Mouse (Mus musculus): Measurements from ENCODE around the gene Tkt. TPM values are rescaled to one million over a fixed set of nuclear protein-coding genes. Genes with fewer than 3 reads are reported as not detected.

Gene Tkt
- polyA plus RNA-seq, 1 experiment from 2014 or later = 213 TPM

DNA sequence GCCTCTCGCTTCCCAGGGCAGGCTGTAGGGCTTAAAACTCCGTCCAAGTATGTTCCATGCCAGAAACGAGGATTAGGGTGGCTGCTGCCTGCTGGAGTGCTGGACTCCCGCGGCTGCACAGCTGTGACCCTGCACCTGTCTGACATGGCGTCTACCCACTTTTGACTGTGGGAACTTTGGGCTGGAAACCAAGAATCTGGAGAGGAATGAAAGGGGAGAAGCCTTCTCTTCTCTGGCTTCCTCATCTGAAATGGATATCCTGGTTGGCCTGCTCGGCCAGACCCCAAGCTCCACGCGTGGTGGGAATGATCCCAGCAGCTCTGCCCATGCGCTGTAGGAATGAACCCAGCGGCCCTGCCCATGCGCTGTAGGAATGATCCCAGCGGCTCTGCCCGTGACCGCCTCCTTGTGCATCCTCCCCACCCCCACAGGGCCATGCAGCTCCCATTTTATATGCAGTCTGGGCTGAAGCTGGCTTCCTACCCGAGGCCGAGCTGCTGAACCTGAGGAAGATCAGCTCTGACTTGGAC, 11.2 kb downstream of the Tkt start:
- H3K4me1 ChIP-seq (replicated peaks) = peaks cover 16% of the 10 kb centered on the region
- peaks cover 51% of the 10 kb centered on the region for H3K36me3 ChIP-seq
- 90% methylated on average over 17 of the region's 17 CpGs for WGBS
- no peak for ATAC-seq (ENCODE audit: low read depth)
- no peaks in the 10 kb centered on the region for H3K27me3 ChIP-seq
- no peak overlapping the region for H3K27ac ChIP-seq (replicated peaks)
- no peak overlapping the region for H3K9ac ChIP-seq
- H3K4me2 ChIP-seq = no peak overlapping the region
- no peak overlapping the region for H3K4me3 ChIP-seq
- no peaks in the 10 kb centered on the region for H3K9me3 ChIP-seq

DNA sequence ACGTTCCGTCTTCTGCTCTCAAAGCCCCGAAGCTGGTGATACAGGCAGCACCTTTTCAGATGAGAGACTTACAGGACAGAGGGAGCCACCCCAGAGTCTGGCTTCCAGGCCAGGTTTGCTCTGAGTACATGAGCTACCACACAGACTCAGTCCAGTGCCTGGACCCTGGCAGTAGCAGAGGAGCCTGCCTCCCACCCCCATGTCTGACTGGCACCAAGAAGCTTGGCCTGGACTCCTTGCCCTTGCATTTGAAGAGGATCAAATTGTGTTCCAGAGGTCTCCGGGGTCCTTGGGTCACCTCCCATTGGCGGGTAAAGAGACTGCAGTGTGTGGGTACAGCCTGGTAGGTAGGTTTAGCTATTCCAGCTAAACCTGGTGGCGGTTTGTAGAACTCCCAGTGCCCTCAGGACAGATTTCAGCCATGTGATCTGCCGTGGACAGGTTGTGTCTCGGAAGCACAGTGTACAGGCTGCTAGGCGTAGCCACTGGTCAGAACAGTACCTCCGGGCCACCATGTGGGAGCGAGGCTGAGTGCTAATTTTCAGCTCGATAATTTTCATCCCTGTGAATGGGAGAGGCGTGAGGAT, 12.7 kb downstream of the Tkt start:
- peaks cover 16% of the 10 kb centered on the region for H3K4me1 ChIP-seq (replicated peaks)
- H3K27ac ChIP-seq (replicated peaks) = no peak overlapping the region
- no peak overlapping the region for H3K4me2 ChIP-seq
- H3K4me3 ChIP-seq = no peak overlapping the region
- 93% methylated on average over 13 of the region's 13 CpGs for WGBS
- peaks cover 65% of the 10 kb centered on the region for H3K36me3 ChIP-seq
- no peaks in the 10 kb centered on the region for H3K27me3 ChIP-seq
- H3K9ac ChIP-seq = no peak overlapping the region
- H3K9me3 ChIP-seq = no peaks in the 10 kb centered on the region
- ATAC-seq (ENCODE audit: low read depth) = peak; percentile 48; the same call in 1 of the 2 replicates

DNA sequence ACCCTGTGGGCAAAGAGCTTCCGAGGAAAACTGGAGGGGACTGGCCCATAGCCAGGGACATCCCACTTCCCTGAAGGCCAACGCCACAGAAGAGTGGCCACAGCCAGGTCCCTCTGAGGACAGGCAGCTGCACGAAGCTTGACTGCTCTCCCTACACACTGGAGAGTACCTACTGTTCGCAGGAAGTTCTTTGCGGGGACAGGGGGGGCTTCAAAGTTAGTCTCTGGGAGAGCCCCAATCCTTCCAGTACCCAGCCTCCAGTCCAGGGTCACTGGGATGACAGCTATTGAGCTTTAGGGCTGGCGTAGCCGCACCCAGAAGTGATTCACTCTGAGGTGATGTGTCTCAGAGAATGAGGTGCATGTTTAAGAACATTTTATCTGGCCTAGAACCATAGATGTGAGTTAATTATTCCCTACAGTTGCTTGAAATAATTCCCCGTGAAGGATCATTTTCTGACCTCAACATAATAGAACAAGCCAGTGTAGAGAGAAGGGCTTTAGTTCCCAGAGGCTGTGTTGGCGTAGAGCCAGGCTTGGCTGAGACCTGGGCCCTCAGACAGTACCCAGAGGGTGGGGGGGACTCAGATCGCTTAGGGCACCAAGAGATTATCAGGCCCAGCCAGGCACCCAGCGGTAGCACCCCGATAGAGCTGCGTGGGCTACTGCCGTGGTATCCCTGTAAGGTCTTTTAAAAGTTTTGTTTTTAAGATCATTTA, 13.5 kb downstream of the Tkt start:
- Histone ChIP-seq H3K4me3 (no peak overlapping the region), H3K9ac (no peak overlapping the region), H3K27me3 (no peaks in the 10 kb centered on the region), H3K4me2 (no peak overlapping the region), H3K27ac (replicated peaks) (peak overlapping the region; percentile 68), H3K4me1 (replicated peaks) (peaks cover 16% of the 10 kb centered on the region), H3K36me3 (peaks cover 67% of the 10 kb centered on the region), H3K9me3 (no peaks in the 10 kb centered on the region)
- no peak for ATAC-seq (ENCODE audit: low read depth)
- WGBS = 62% methylated on average over 14 of the region's 14 CpGs

DNA sequence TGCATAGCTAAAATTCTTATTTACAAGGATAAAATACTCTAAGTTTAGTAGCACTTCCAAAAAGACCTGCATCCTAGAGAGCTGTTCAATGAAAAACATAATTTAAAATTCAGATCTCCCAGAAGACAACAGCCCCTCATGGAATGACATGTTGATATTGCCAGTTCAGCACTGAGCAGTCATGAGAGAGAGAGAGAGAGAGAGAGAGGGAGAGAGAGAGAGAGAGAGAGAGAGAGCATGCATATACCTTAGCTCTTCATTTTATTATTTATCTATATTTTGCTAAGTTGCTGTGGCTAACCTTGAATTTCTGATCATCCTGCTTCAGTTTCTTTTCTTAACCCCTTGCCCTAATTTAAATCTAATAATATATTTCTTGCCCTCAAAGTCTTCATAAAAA, 14.2 kb downstream of the Tkt start:
- H3K9me3 ChIP-seq = no peaks in the 10 kb centered on the region
- no peak overlapping the region for H3K4me3 ChIP-seq
- H3K27me3 ChIP-seq = no peaks in the 10 kb centered on the region
- H3K27ac ChIP-seq (replicated peaks) = no peak overlapping the region
- peaks cover 16% of the 10 kb centered on the region for H3K4me1 ChIP-seq (replicated peaks)
- ATAC-seq (ENCODE audit: low read depth) = no peak
- peaks cover 74% of the 10 kb centered on the region for H3K36me3 ChIP-seq
- no peak overlapping the region for H3K4me2 ChIP-seq
- H3K9ac ChIP-seq = no peak overlapping the region

DNA sequence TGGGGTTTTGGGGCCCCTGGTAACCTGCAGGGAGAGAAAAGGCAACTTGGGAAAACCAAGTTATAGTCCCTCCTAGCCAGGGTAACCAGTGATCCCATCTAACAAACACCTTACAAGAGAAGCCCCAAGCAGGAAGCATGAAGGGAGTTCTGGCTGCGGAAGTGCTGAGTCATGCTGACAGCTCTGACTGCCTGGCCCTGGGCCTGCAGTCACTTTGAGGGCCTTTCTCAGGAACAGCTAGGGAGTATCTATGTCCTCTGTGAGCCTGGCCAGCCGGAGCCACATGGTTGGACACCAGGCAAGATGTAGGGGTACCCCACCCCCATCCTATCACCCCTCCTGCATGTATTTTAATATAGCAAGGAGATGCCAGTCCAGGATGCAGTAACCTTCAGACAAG, 16.3 kb downstream of the Tkt start:
- ATAC-seq (ENCODE audit: low read depth) = no peak
- 98% methylated on average over 2 of the region's 2 CpGs for WGBS

DNA sequence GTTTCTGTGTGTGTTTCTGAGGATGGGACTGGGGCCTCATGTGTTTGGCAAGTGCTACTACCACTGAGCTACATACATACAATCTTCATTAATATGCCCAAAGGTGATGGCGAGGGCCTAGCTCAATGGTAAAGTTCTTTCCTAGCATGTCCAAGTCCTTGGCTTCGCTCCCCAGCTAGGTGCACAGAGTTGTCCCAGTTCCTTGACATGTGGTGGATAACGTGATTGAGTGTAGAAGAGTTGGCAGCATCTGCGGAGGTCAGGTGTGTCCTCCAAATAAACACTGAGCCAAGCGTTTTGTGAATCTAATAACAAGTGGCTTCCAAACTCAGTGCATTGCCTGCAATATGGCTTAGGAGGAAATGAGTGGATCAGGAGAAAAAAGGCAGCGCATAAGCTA, 18.2 kb downstream of the Tkt start:
- no peaks in the 10 kb centered on the region for H3K9me3 ChIP-seq
- H3K36me3 ChIP-seq = peaks cover 82% of the 10 kb centered on the region
- no peak overlapping the region for H3K9ac ChIP-seq
- WGBS = 94% methylated on average over 6 of the region's 6 CpGs
- H3K27ac ChIP-seq (replicated peaks) = no peak overlapping the region
- no peak for ATAC-seq (ENCODE audit: low read depth)
- no peak overlapping the region for H3K4me3 ChIP-seq
- no peak overlapping the region for H3K4me2 ChIP-seq
- H3K27me3 ChIP-seq = no peaks in the 10 kb centered on the region
- peaks cover 6% of the 10 kb centered on the region for H3K4me1 ChIP-seq (replicated peaks)

More for the DNA sequence above, 16.3 kb downstream of the Tkt start:
- no peaks in the 10 kb centered on the region for H3K27me3 ChIP-seq
- no peaks in the 10 kb centered on the region for H3K9me3 ChIP-seq
- no peak overlapping the region for H3K4me3 ChIP-seq
- no peak overlapping the region for H3K27ac ChIP-seq (replicated peaks)
- no peak overlapping the region for H3K4me2 ChIP-seq
- H3K36me3 ChIP-seq = peaks cover 83% of the 10 kb centered on the region
- H3K9ac ChIP-seq = no peak overlapping the region
- H3K4me1 ChIP-seq (replicated peaks) = peaks cover 13% of the 10 kb centered on the region

DNA sequence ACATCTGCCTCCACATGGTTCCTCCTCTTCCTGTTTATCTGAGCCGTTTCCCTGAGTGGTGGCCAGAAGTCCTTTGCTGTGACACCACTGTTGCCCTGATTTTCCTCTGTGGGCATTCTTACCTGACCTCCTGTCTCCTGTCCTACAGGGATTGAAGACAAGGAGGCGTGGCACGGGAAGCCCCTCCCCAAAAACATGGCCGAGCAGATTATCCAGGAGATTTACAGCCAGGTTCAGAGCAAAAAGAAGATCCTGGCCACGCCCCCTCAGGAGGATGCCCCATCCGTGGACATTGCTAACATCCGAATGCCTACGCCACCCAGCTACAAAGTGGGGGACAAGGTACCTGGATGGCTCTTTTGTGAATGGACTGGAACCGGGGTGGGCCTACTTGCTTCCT, 19.9 kb downstream of the Tkt start:
- WGBS = 88% methylated on average over 9 of the region's 9 CpGs
- Histone ChIP-seq H3K9ac (no peak overlapping the region), H3K27me3 (no peaks in the 10 kb centered on the region), H3K4me2 (no peak overlapping the region), H3K9me3 (no peaks in the 10 kb centered on the region), H3K27ac (replicated peaks) (no peak overlapping the region), H3K36me3 (peaks cover 92% of the 10 kb centered on the region), H3K4me1 (replicated peaks) (no peaks in the 10 kb centered on the region), H3K4me3 (no peak overlapping the region)
- no peak for ATAC-seq (ENCODE audit: low read depth)

DNA sequence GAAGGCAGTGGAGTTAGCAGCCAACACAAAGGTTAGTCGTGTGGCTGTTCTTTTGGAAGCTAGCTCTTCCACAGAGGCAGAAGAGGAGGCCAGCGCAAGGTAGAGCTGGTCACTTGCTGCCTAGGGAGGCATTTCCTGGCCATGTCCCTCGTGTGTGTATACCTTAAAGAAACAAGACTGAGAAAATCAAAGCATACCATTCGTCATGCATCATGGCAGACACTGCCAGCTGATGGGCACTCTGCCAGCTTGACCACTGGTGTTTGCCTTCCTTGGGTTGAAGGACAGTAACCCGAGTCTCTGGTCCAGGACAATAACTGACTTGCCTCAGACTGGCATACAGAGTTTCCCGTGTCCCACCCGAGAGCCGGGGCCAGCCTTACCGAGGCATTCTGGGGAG, 22.1 kb downstream of the Tkt start:
- no peak overlapping the region for H3K4me3 ChIP-seq

DNA sequence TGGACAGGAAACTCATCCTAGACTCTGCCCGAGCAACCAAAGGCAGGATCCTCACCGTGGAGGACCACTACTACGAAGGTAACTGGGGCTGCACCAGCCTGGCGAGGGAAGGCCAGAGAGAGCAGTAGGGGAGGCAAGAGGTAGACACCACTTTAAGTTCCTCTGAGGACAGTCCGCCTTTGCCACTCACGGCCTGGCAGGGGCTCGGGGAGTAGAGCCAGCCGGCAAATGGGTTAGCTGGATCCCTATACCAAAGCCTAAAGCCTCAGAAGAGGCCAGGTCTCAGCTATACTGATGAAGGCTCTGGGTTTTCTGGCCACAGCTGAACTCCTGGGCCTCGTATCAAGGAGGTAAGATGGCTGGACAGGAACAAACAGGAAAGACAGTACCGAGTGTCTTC, 24.1 kb downstream of the Tkt start:
- 92% methylated on average over 10 of the region's 10 CpGs for WGBS
- H3K27ac ChIP-seq (replicated peaks) = no peak overlapping the region
- H3K9me3 ChIP-seq = no peaks in the 10 kb centered on the region
- H3K4me1 ChIP-seq (replicated peaks) = no peaks in the 10 kb centered on the region
- no peak overlapping the region for H3K4me2 ChIP-seq
- H3K27me3 ChIP-seq = no peaks in the 10 kb centered on the region
- no peak for ATAC-seq (ENCODE audit: low read depth)
- no peak overlapping the region for H3K9ac ChIP-seq
- H3K4me3 ChIP-seq = no peak overlapping the region
- H3K36me3 ChIP-seq = peaks cover 87% of the 10 kb centered on the region

More for the DNA sequence above, 22.1 kb downstream of the Tkt start:
- peaks cover 94% of the 10 kb centered on the region for H3K36me3 ChIP-seq
- H3K27ac ChIP-seq (replicated peaks) = no peak overlapping the region
- H3K4me1 ChIP-seq (replicated peaks) = no peaks in the 10 kb centered on the region
- no peaks in the 10 kb centered on the region for H3K27me3 ChIP-seq
- H3K9ac ChIP-seq = no peak overlapping the region
- H3K9me3 ChIP-seq = no peaks in the 10 kb centered on the region
- ATAC-seq (ENCODE audit: low read depth) = no peak
- H3K4me2 ChIP-seq = no peak overlapping the region
- WGBS = 84% methylated on average over 9 of the region's 9 CpGs

DNA sequence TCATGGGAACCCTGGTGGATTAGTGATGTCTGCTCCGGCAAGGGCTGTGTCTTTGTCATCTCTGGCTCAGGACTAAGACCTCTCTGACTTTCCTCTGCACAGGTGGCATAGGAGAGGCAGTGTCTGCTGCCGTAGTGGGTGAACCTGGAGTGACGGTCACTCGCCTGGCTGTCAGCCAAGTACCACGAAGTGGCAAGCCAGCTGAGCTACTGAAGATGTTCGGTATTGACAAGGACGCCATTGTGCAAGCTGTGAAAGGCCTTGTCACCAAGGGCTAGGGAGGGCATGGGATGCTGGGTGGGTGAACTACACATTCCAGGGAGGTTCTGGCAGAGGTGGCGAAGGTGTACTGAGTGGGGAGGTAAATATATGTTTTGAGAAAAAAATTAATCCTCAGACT, 25.1 kb downstream of the Tkt start:
- Histone ChIP-seq H3K27ac (replicated peaks) (no peak overlapping the region), H3K4me1 (replicated peaks) (no peaks in the 10 kb centered on the region), H3K27me3 (no peaks in the 10 kb centered on the region), H3K4me2 (no peak overlapping the region), H3K9me3 (no peaks in the 10 kb centered on the region), H3K9ac (no peak overlapping the region), H3K4me3 (no peak overlapping the region), H3K36me3 (peaks cover 77% of the 10 kb centered on the region)
- no peak for ATAC-seq (ENCODE audit: low read depth)
- 67% methylated on average over 8 of the region's 8 CpGs for WGBS

DNA sequence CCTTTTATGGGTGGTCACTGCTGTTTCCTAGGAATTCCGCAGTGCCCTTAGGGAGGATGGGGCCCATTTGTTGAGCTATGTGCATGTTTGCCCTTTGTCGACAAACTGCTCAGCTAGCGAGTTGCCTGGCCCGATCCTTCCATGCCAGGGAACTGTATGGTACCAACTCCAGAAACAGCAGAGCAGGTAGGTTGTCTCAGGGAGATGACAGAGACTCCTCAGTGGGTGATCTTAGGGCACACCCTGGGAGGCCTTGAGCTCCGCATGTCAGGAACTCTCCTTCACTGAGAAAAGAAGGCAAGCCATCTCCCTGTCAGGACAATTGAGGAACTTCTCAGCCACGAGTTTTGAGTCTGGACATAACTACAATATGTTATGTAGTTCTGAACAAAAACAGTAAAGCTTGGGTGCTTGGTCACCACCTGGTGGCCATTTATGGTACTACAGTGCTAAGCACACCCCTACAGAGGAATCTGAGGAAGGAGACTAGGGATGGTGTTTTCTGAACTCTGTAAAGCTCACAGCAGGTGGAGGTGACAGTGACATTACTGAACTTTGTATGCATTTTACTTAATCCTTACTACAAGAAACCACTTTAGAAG, 25.9 kb downstream of the Tkt start:
- Histone ChIP-seq H3K9me3 (no peaks in the 10 kb centered on the region), H3K4me3 (no peak overlapping the region), H3K4me2 (no peak overlapping the region), H3K27me3 (no peaks in the 10 kb centered on the region), H3K9ac (no peak overlapping the region), H3K36me3 (peaks cover 69% of the 10 kb centered on the region), H3K27ac (replicated peaks) (0 out of 2 replicates have a peak overlapping the region, but pooled peaks have one; percentile 3), H3K4me1 (replicated peaks) (no peaks in the 10 kb centered on the region)
- ATAC-seq (ENCODE audit: low read depth) = 0 out of 2 replicates have a peak, but pooled peaks have one; percentile 36
- WGBS = 66% methylated on average over 6 of the region's 6 CpGs

DNA sequence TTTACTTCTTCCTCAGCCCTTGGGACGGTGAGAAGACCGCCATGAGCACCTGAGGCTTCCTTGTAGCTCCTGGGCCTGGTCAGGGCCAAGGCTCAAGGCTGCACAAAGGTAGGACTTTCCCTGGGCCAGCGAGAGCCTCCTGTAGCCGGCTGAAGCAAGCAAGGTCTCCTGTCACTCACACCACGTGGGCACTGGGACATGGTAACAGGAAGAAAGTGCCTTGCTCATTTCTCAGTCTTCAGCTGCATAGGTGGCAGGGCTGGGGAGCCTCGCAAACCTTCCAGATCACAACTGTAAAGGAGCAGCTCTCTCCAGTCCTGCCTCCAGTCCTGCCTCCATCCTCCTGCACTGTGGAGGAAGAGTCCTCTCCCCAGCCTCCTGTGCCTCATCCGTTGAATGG, 27.6 kb downstream of the Tkt start:
- WGBS = 76% methylated on average over 7 of the region's 7 CpGs

More for the DNA sequence above, 27.6 kb downstream of the Tkt start:
- H3K36me3 ChIP-seq = peaks cover 53% of the 10 kb centered on the region
- no peak overlapping the region for H3K4me3 ChIP-seq
- peaks cover 3% of the 10 kb centered on the region; the same call in 1 of the 2 replicates for H3K4me1 ChIP-seq (replicated peaks)
- H3K27me3 ChIP-seq = no peaks in the 10 kb centered on the region
- H3K9ac ChIP-seq = no peak overlapping the region
- H3K27ac ChIP-seq (replicated peaks) = no peak overlapping the region
- no peak for ATAC-seq (ENCODE audit: low read depth)
- H3K4me2 ChIP-seq = no peak overlapping the region
- no peaks in the 10 kb centered on the region for H3K9me3 ChIP-seq

Measured in neural tube, embryonic 13.5 days (tissue).